Mouse (Mus musculus) adrenal gland (tissue): ENCODE results near the gene Dpp3.
"Not testable (repeated sequence)": the region's sequence is repeated elsewhere in the genome, so short reads cannot be mapped to it uniquely, and the experiment has no call there.

Experiments used
- intact Hi-C: fragments of 180-260 bp; cut with DNase I; formaldehyde crosslinking; loops from one replicate; pipeline ENCODE4 v1.15.1; 2025
- long read RNA-seq, 2 experiments: library from polyadenylated mRNA; unstranded; transcript quantifications; one replicate each; pipeline ENCODE4 v2.0.0; 2020; ENCODE audit warnings: borderline replicate concordance in 1 of 2; ENCODE audit not compliant: insufficient replicate concordance in 1 of 2

Dpp3 gene
- long read RNA-seq, experiment 1, transcript Dpp3-201 (18 exons, 2,683 nt): major isoform, 35 of 57 reads
- long read RNA-seq, experiment 1, partial matches to known transcripts: 11 of 57 reads
- long read RNA-seq, experiment 1, other reads (novel, unspliced or antisense): 11 of 57 reads
- long read RNA-seq, experiment 2, transcript Dpp3-201 (18 exons, 2,683 nt): major isoform, 40 of 65 reads
- long read RNA-seq, experiment 2, partial matches to known transcripts: 20 of 65 reads
- long read RNA-seq, experiment 2, other reads (novel, unspliced or antisense): 5 of 65 reads

GRCm38 (mm10) chr19:4927904-4928531 lies at the start of gene Dpp3:
TSS of gene Dpp3 (minus strand) at chr19:4928287.
- intact Hi-C loops: no loop called here

- intact Hi-C loops: loop anchor here (10.0 kb wide), 1 partner anchor 333 kb away; no protein-coding TSS in a partner anchor
Observed at GRCm38 (mm10) chr19:4968236-4968635, 40.1 kb upstream of the Dpp3 start.

- intact Hi-C loops: loop anchor here (10.0 kb wide), 1 partner anchor 327 kb away; no protein-coding TSS in a partner anchor
Observed at GRCm38 (mm10) chr19:4961928-4962601, 34.0 kb upstream of the Dpp3 start, which contains the start of gene Mrpl11. TSS of gene Mrpl11 (plus strand) at chr19:4962147.

- intact Hi-C loops: not testable (repeated sequence)
Observed at GRCm38 (mm10) chr19:4948641-4949040, 20.6 kb upstream of the Dpp3 start.

GRCm38 (mm10) chr19:4945540-4945939 lies 17.5 kb upstream of the Dpp3 start:
- intact Hi-C loops: no loop called here

- intact Hi-C loops: no loop called here
Observed at GRCm38 (mm10) chr19:4943253-4943588, 15.1 kb upstream of the Dpp3 start.

- intact Hi-C loops: no loop called here
Observed at GRCm38 (mm10) chr19:4942551-4943252, 14.6 kb upstream of the Dpp3 start, which contains the start of gene Peli3. TSS of gene Peli3 (minus strand) at chr19:4943127.

GRCm38 (mm10) chr19:4937444-4938310 lies 9.6 kb upstream of the Dpp3 start:
- intact Hi-C loops: no loop called here

- intact Hi-C loops: no loop called here
Observed at GRCm38 (mm10) chr19:4936896-4937295, 8.8 kb upstream of the Dpp3 start.

GRCm38 (mm10) chr19:4928781-4929180 lies 694 bp upstream of the Dpp3 start:
- intact Hi-C loops: no loop called here

- intact Hi-C loops: no loop called here
Observed at GRCm38 (mm10) chr19:4925121-4925860, 2.8 kb downstream of the Dpp3 start.

GRCm38 (mm10) chr19:4919652-4920051 lies 8.4 kb downstream of the Dpp3 start:
- intact Hi-C loops: no loop called here

- intact Hi-C loops: no loop called here
Observed at GRCm38 (mm10) chr19:4916827-4917226, 11.3 kb downstream of the Dpp3 start.

- intact Hi-C loops: no loop called here
Observed at GRCm38 (mm10) chr19:4915924-4916603, 12.0 kb downstream of the Dpp3 start.

GRCm38 (mm10) chr19:4909376-4909775 lies 18.7 kb downstream of the Dpp3 start:
- intact Hi-C loops: no loop called here

- intact Hi-C loops: no loop called here
Observed at GRCm38 (mm10) chr19:4908107-4908506, 20.0 kb downstream of the Dpp3 start.

- intact Hi-C loops: no loop called here
Observed at GRCm38 (mm10) chr19:4905979-4906794, 21.9 kb downstream of the Dpp3 start, which contains the start of gene Bbs1. TSS of gene Bbs1 (minus strand) at chr19:4906628.

GRCm38 (mm10) chr19:4899888-4900287 lies 28.2 kb downstream of the Dpp3 start:
- intact Hi-C loops: no loop called here
